Mouse (Mus musculus) gastrocnemius, adult 8-10 months (tissue): ENCODE results near the gene Atp2c1. TPM values are rescaled to one million over a fixed set of nuclear protein-coding genes. Genes with fewer than 3 reads are reported as not detected.
A peak's percentile ranks its signal among the peaks of the same experiment; 100 is the strongest.

Source experiments
- DNase-seq, 2 experiments: peaks; one replicate each; pipeline ENCODE4 v3.0.0; 2022; ENCODE audit warnings: low spot score in 2 of 2
- total RNA-seq, 4 experiments: library from RNA; stranded (reverse); gene quantifications; 2 replicates each; pipeline ENCODE4 v1.2.4; 2022

Gene Atp2c1
- 10 to 100 TPM; 35.6 to 44.4 (median 42.8) TPM for total RNA-seq

DNA sequence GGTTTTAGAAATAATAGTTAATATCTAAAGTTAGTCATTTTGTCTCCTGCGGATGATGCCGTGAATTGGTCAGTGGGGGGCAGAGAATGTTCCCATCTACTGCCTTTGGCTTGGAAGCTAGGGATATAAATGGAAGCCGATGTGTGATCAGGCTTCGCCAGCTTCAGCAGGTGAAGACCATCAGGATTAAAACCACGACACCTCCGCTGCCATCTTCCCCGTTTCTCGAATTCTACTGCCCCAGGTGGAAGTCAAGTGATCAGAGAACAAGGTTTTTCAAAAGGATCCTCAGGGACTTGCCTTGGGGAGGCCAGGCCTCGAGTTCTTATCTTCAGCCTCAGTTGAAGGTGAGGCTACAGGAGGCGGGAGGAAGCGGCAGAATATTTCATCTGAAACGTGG is at the start of gene Atp2c1:
Gene Atp2c1, minus strand, starts transcription at position 101 of the 400 bp plus-strand sequence.
- no peak for DNase-seq

DNA sequence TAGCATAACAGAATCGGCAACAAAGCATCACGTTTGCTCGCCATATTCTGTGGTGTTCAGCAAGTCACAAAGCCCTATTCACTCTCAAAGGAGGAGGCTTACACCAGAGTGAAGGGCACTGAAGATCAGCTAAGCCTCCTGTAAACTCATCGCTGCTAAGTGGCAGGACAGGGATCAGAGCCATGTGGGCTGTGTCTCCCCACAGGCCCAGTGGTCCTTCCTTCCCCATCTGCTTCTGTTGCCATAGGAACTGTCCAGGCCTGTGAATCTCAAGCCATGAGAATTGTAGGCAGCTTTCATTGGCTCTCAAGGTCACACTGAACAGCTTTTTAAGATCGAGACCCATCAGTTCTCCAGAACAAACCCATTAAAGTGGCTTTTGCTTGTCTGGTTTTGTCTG is 30.3 kb upstream of the Atp2c1 start:
- DNase-seq, result no peak

DNA sequence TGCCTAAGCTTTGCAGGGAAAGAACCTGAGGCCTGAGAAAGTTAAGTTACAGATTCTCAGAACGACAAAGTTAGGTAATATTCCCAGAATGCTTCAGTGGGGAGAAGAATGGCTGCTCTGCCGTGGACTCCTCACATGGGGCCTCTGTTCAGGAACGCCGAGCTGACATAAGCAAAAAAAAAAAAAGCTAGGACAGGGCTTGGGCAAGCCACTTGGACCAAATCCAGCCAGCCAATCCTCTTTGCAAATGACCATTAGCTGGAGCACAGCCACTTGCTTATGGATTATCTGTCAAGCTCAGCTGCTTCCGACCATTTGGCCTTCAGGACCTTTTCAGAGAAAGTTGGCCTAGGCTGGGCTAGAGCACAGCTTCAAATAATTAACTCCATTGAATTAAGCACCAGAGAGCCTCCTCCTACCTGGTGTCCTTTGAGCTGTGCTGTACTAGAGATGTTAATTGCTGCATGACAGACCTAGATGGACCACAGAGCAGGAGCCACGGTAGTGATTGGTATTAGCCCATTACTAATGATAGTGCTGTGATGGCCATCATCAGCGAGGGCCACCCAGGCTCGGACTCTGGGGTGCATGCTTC is 29.1 kb upstream of the Atp2c1 start:
- DNase-seq, result no peak

DNA sequence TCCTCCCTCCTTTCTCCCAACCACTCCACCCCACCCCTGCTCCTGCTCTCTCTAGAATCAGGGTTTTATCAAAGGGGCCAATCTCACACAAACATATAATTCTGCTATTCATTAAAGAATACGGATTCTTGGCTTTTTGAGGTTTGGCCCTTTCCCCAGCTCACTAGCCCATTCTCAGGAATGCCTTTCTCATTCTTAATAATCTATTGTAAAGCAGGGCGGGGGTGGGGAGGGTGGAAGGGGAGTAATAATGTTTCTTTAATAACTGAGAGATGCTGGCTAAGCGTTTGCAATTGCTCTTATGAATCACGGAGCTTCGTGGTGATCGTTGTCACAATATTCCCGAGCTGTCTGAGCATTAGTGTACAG is 27.3 kb upstream of the Atp2c1 start:
- DNase-seq, result no peak

DNA sequence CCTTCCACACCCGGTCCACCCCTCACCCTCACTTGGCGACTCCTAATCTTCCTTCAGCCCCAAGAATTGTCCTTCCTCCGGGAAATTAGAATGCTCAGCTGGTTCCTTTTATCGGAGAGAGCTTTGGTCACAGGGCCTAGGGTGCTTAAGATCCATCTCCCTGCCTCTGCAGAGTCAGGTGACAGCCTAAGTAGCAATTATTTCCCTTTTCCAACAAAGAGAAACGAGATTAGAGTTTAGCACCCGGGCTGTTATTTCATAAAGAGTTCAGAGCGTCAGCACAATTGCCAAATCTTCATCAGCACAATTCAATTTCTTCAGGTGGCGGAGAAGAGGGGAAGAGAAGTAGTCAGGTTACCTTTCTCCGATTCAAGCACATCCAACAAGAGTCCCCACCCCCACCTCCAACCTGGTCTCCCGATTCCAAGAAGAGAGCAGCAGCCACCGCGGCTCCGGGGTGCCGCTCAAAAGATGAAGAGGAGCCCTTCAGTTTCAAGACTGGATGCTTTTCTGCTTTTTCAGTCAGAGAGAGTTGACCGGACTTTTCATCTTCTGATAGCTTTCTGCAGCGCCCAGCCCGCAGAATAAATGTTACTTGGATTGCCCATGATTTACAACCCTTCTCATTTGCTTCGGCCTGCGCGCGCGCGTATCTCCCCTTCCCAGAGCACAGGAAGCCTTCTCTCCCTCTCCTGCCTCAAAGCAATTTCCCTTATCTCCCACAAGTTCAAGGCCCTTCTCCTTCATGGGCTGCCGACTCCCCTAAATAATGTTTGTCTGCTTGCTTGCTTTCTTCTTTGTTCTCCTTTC is 26.7 kb upstream of the Atp2c1 start:
- DNase-seq, result no peak

DNA sequence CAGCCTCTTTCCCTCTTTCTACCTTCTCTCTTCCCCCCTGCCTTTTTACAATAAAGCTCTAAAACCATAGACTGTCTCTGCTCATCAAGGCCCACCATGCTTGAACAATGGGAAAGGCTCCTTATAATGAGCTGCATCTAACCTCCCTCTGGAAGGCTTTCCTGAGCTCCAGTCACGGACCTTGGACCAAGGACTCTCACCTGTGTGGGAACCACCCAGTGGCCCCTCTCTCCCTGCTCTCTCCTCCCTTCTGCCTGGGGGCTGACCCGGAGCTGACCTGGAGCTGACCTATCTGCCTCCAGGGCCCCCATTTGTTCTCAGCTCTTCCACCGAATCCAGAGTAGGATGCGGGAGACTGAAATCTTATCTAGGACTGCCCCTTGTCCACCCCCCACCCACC is 24.3 kb upstream of the Atp2c1 start:
- DNase-seq, result no peak

DNA sequence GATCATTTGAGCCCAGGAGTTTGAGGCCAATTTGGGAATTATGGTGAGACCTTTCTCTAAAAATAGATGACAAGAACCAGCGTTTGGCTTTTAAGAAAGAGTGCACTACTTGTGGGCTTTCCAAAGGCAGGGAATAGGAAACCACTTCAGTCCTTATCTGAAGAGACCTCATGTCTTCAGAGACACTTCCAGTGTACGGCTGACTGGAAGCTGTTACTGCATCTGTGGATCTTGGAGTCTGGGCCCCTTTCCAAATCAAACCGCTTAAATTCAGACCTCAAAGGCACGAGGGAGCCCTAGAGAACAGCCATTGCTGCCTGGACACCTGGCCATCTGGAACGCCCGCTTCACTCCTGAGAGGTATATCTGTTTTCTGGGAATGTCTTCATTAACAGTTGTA is 22.0 kb upstream of the Atp2c1 start:
- no peak for DNase-seq

DNA sequence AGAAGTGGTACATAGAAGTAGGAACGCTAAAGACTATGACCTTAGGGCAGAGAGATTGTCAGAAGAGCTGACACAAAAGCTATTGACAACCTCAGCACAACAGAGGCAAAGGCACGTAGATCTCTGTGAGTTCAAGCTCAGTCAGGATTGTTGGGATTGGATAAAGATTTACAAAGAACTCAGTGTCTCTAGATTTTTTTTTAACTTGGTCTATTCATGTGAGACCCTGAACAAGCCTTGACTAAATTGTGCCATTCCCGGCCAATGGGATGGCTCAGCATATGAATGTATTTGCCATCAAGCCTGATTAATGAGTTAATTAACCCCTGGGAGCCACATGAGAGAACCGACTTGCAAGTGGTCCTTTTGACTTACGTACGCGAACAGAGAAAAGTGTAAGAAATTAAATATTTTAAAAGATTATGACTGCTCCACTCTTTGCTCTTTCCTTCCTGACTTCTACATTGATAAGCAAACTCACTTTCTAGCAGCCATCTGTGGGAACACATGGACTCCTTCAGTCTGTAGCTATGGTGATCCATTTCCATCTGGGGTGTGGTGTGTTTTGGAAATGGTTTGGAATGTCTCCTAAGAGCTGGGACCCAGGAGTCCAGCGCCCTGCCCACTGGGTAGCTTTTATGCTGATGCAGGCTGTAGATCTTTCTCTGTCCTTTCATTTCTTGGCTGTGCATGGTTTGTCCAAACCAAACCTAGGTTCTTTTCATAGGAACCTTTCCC is 17.1 kb upstream of the Atp2c1 start:
- DNase-seq, result no peak

DNA sequence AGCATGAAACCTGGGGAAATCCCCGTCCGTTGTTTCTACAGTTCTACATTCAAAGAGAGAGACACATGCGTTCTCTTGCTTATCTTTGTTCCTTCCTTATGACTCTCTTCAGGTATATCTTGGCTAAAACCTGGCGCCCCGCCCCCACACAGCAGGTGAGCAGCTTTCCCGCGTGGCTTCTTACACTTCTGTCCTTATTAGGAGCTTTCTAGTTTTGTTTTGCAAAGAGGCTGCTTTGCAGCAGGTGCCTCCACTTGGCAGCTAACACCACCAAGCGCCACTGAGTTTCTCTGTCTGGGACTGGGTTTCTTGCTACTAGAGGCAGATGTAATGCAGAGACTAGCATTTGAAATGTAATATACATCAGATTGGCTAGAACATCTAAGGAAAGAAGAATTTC is 10.4 kb upstream of the Atp2c1 start:
- no peak for DNase-seq

DNA sequence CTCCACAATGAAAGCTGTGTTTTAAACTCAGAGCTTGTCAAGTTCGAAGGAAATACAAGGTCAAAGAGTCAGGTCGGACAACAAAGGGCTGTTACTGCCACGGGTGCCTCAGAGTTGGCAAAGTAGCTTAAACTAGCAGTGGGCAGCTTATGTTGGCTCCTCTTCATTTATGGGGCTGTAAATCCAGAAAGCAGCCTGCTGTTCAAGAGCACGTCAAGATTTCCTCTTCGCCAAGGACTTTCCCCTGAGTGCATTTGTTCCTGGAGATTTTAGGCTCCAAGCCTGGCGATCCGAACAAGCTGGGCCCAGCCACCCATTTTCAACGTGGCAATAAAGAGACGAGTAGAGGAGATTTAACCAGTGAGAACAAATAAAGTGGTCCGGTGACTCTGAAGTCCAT is 9.8 kb upstream of the Atp2c1 start:
- DNase-seq, result no peak

DNA sequence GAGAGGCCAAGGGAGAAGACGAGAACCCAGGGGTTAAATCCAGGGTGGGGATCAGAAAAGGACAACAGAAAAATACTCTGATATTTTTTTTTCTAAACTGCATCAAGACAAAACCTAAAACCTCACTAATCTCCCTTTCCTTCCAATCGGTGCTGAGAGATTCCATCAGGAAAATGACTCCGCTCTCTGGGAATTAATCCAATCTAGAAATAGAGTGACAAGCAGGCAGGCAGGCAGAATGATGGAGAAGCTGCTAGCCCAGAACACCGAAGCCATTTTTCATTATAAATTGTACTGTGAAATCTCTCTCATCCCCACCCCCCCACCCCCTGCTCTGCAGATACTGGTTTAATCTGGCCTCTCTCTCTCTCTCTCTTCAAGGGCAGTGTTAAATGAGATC is 1.8 kb downstream of the Atp2c1 start:
- no peak for DNase-seq

DNA sequence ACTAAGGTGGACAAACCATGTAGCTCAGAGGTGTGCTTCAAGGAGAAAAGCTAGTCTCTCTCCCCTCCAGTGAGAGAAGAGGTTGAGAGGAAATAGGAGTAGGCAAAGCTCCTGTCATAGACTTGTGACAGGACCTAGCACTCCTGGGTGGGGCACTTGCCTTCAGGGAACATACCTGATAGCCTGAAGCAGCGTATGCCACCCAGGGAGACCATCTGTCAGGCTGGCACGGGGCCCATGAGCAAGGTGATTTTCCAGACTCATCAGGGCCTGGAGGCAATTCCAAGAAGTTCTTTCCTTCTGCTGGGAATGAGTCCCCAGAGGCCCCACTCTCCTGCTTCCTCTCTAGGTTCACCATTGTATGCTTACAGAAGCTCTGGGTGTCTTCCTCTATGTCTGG is 4.1 kb downstream of the Atp2c1 start:
- peak in 1 of 2 experiments; percentile 42 for DNase-seq

DNA sequence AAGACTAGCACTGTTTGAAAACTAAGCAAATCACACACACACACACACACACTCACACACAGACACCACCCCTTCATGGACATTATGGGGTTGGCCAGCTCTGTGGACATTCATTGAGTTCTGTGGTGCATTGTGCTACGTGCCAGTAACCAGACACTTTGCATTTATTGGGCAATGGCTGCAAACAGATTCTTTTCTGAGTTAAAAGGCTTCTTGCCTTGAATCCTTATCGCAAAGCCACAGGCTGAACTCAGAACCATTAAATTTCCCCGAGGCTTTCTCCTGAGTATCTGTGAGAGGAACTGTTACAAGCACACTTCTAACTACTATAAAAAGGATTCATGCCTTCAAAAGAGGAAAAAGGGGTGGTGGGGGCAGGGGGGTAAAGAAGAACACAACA is 5.1 kb downstream of the Atp2c1 start:
- DNase-seq, result no peak

DNA sequence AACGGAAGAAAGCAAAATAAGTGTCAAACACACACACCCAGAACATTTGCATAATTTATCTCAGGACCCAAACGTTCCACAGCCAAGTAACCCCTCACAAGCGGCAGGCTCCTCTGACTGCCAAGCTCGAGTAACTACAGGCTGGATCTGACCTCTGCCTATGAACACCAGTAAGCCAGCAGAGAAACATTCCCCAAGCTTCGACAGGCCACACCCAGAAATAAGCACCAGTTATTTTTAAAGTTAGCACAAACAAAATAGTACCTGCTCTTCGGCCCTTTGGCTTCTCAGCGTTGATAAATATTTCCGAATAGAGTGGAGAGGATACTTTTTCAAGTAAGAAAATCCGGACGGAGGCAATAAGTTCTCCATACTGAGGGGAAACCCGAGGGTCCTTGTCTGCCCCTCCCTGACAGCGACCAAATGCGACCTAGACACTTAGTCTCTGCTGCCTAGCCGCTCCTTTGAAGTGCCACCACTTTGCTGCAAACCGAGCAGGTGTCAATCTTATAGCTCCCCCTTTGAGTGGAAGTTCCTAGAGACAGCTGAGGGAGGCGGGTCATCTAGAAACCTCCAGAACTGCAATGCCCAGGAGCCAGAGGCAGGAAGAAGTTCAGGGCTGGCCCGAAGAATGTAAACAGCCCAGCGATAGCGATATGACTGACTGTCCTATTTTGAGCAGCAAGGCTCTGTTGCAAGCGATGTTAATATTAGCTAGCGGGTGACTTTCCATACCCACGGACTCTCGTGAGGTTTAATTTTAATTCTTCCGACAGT is 6.2 kb downstream of the Atp2c1 start:
- DNase-seq, result peak; percentile 51 to 74

DNA sequence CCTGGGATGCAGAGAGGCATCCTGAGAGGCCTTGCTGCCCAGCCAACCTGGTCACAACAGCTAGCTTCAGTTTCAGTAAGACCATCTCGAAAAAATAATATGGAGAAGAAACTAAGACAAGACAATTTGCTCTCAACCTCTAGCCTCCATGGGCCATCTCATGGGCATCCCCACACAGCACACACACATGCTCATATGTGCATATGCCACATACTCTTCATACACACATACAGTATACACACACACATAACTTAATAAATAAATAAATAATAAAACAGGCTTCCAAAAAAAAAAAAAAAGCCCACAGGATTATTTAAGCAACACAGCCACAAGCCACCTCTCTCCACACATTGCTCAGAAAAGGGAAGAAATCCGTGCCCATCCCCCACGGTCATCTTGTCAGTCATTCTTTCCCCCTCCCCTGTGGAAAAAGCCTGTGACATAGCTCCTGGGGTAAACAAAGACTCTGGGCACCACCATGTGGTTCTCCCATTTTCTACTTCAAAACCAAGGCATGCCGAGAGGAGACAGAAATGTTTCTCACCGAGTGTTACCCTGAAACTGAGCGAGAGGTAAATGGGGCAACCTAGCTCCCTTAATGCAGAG is 7.7 kb downstream of the Atp2c1 start:
- DNase-seq, result no peak

DNA sequence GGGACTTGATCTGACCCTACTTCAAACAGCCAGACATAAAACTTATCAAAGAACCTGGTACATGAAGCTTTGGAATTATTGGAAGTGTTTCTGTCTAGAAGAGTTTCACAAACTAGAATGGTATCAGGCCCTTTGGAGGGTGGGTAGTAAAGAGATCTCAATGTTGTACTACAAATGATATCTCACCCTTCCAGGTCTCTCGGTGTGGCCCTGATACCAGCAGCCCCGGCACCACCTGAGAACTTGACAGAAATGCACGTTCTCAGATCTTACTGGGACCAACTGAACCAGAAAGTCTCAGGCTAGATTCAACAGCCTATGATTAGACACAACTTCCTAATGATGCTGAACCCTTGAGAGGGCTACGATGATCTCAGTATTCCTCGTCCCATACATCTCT is 23.4 kb downstream of the Atp2c1 start:
- DNase-seq, result no peak

DNA sequence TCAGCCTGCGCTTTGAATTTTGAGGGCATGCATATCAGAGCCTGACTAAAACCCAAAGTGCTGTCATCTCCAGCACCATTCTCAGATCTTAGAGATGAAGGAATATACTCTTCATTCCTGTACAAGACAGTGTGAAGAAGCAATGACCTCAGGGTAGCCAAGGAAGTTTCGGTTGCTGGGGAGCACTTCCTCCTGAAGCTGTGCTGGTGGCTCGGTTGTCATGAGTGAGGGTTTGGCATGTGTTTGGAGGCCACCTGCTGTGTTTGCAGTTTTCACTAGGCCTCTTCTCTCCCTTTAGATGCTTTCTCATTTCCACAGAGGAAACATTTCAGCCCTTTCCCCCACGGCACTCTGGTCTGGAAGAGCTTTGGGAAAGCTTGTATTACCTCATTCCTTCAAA is 24.7 kb downstream of the Atp2c1 start:
- DNase-seq, result no peak

DNA sequence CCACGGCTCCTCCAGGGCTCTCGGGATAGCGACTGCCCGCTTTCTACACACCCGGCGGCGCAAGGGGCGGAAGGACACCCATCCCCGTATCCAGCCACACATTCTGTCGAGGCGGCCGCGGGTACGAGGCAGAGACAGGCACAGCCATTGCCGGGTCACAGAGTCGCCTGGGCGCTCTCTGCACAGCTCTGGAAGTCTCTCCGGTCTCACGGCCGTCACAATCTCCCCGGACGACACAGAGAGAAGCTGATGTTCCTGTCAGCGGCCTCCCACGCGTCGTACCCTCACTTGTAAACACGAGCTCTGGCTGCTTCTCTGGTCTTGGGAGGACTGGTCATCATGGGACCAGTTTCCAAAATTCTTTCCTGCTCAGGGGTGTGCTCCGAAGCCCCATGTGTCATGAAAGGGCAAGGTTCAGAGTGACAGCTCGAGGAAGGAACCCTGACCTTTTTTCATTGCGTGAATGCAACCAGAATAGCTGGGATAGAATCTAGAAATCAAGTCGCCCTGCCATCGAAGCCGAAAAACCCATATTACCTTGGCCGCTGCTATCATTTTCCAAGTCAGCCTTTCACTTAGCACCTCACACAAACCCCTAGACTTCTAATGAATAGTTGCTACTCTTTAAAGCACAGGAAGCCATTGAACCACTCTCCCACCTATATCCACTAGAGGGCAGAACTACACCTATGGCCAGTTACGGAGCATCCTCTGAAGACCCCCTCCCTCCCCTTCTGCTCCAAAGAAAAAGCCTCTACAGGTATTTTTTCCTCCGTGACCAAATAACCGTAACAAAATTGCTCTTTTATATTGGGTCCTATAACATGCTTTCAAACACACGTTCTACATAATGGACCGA is 31.6 kb downstream of the Atp2c1 start:
- no peak for DNase-seq

DNA sequence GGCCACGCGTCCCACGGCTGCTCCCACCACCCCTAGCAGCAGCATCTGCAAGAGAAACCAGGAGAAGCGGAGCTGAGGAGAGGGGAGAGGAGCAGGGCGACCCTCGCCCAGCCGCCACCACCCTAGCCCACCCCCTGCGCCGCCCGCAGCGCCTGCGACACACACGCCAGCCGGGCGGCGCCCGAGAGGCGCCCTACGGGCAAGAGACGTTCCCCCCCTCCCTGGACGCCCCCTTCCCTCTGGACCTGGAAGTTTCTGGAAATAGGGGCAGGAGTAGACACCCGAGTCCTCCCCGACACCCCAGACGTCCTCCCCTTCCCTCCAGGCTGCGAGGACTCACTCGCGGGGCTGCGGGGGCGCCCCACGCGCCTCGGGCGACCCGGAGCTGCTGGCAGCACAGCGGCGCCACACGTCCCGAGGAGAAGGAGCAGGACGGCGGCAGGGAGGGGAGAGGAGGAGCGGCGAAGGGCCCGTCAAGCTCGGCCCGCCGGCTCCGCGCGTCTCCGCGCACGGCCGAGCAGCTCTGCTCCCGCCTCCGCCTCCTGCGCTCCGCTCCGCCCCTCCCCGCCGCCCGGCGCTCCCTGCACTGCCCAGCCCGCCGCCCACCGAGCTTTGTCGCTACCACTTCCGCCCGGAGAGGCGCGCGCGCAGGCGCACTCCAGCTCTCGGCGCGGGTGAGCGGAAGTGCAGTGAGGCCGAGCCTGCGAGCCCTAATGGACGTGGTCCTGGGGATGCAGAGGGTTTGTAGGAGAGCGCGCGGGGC is 32.4 kb downstream of the Atp2c1 start:
- peak; percentile 92 to 95 for DNase-seq

DNA sequence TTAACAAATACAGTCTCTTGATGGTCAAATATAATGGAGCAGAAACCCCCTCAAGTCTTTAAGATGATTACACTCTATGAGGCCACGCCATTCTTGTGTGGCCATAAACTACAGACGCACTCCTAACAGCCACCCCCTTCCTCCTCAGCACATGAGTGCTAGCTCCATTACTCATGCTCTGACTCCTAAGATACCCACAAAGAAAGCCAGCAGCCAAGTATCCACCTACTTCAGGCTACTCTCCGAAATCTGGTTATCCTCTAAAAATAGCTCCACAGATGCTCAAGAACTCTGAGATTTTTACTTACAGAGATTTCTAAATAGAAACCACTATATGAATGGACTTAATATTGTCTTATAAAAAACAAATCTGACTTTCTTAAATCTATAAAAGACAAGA is 34.4 kb downstream of the Atp2c1 start:
- DNase-seq, result no peak
